Mouse (Mus musculus) myocyte (in vitro differentiated cells): ENCODE measurements around the gene Larp4b.

Source experiments
- CEBPB ChIP-seq: IDR thresholded peaks from 2 replicates; pipeline ENCODE4 v1.6.1; 2011; ENCODE audit warnings: mild to moderate bottlenecking, moderate library complexity; ENCODE audit not compliant: poor library complexity, insufficient read depth, severe bottlenecking
- E2F4 ChIP-seq: IDR thresholded peaks from one replicate; pipeline ENCODE4 v1.6.1; 2011; ENCODE audit warnings: mild to moderate bottlenecking, control low read depth, moderate library complexity; ENCODE audit not compliant: insufficient read depth
- MAX ChIP-seq: IDR thresholded peaks from one replicate; pipeline ENCODE4 v1.6.1; 2011; ENCODE audit warnings: low read depth, mild to moderate bottlenecking, control low read depth
- MYOG ChIP-seq, 3 experiments: IDR thresholded peaks; one replicate each; pipeline ENCODE4 v1.6.1; 2011; ENCODE audit warnings: control low read depth in 2 of 3, low read depth in 2 of 3, mild to moderate bottlenecking in 2 of 3; ENCODE audit not compliant: insufficient read length in 2 of 3, control insufficient read depth in 1 of 3, insufficient read depth in 1 of 3
- POLR2A ChIP-seq: IDR thresholded peaks from one replicate; pipeline ENCODE4 v1.6.1; 2011; ENCODE audit warnings: low read depth, mild to moderate bottlenecking, control low read depth, moderate library complexity; ENCODE audit not compliant: insufficient read length
- POLR2AphosphoS2 ChIP-seq: IDR thresholded peaks from one replicate; pipeline ENCODE4 v1.6.1; 2011; ENCODE audit warnings: low read depth, control low read depth; ENCODE audit not compliant: insufficient read length
- SRF ChIP-seq: IDR thresholded peaks from one replicate; pipeline ENCODE4 v1.6.1; 2011; ENCODE audit warnings: low read depth; ENCODE audit not compliant: control insufficient read depth, insufficient read length
- TCF12 ChIP-seq: IDR thresholded peaks from one replicate; pipeline ENCODE4 v1.6.1; 2011; ENCODE audit warnings: mild to moderate bottlenecking, control low read depth; ENCODE audit not compliant: poor library complexity, insufficient read depth, severe bottlenecking
- USF1 ChIP-seq: IDR thresholded peaks from one replicate; pipeline ENCODE4 v1.6.1; 2011; ENCODE audit warnings: low read depth, mild to moderate bottlenecking, control low read depth, moderate library complexity

DNA sequence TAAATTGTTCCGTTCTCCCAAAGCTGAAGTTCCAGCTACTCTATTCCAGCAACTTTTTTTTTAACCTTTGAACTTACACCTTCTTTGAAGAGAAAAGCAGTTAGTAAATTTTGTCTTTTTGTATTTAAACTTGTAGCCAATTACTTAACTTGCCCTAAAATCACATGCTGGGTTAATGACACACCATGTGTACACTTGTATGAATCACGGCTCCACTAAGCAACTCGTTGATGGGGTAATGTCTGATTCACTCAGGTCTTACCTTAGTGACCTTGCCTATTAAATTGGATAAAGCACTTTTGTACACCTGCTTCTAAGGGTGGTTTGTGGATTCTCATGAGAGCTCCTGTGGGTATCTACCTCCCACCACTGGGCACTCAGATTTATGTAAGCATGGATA, 74.2 kb downstream of the Larp4b start:
- no peak for TF ChIP-seq USF1
- no peak for TF ChIP-seq POLR2AphosphoS2
- no peak for TF ChIP-seq TCF12
- no peak for TF ChIP-seq MYOG (IDR thresholded peaks at IDR 0.05; ENCODE audit: control insufficient read depth in 1 of 3, insufficient read depth in 1 of 3, insufficient read length in 2 of 3, low read depth in 2 of 3)
- TF ChIP-seq POLR2A: no peak
- TF ChIP-seq E2F4: no peak
- TF ChIP-seq MAX: no peak
- no peak for TF ChIP-seq SRF
- no peak for TF ChIP-seq CEBPB
